Mouse (Mus musculus): Measurements from ENCODE around the gene Armh1.
A peak's percentile ranks its signal among the peaks of the same experiment; 100 is the strongest.

Armh1 gene

GRCm38 (mm10) chr4:117267831-117268437, 16.0 kb upstream of the Armh1 start:
- DNase-seq (ENCODE audit: low spot score in 2 of 2) = no peak

GRCm38 (mm10) chr4:117267284-117267683, 15.4 kb upstream of the Armh1 start:
- peak; percentile 67 to 70 for DNase-seq (ENCODE audit: low spot score in 2 of 2)

DNA sequence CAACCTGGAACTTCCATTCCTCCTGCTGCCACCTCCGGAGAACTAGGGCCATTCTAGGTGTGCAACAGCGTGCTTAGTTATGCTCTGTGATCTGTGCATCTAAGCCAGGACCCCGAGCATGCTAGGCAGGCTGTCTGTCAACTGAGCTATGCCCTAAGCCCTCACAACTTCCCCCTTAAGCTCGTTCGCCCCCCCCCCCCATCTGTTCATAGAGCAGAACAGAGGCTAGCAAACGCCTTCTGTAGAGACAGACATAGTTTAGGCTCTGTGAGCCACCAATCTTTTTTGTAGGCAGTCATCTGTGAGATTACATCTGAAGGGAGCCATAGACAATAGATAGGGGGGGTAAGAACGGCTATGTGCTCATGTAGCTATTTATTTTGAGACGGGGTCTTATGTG, 11.1 kb upstream of the Armh1 start:
- DNase-seq (ENCODE audit: low spot score in 2 of 2) = no peak

DNA sequence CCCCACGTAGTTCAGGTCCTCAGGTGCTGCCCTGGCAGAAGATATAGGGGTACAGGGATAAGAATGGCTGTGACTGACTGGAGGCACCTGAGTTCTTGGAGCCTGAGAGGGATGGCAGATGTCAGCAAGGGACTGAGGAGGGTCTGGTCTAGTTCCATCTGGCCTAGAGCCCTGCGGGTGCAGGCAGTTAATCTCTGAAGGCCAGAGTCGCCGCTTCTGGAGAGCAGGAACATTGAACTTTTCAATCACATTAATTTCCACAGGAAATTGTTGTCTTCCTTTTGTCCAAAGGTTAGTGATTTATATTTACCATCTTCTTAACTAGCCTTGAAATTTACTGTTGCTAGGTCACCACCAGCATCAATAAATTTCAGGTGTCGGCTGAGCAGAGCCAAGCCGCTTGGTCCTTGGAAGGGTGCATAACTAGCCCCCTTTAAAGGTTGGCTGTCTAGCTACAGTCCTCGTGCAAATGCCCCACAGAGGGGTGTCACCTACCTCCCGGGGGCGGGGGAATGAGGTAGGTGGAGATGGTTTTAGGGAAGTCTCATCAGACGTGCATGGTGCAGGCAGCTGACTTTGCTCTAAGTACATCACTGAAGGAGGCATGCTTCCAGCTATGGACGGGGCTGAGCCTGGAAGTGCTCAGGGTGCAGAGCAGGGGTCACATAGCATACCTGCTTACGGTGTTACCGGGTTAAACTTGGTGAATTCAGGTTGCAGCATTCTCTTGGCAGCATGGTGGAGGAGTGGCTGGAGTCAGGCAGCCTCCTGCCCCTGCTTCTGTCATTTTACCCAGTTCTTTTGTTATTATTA, 10.4 kb upstream of the Armh1 start:
- no peak for DNase-seq (ENCODE audit: low spot score in 2 of 2)

DNA sequence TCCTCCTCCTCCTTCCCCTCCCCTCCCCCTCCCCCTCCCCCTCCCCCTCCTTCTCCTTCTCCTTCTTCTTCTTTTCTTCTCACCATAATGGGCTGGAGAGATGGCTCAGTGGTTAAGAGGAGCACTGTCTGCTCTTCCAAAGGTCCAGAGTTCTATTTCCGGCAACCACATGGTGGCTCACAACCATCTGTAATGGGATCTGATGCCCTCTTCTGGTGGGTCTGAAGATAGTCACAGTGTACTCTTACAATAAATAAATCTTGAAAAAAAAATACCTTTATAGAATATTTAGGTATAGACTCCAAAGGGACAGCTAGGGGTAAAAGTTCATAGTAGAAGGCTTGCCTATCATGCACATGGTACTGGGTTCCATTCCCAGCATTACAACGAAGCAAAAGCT, 9.3 kb upstream of the Armh1 start:
- no peak for DNase-seq (ENCODE audit: low spot score in 2 of 2)

DNA sequence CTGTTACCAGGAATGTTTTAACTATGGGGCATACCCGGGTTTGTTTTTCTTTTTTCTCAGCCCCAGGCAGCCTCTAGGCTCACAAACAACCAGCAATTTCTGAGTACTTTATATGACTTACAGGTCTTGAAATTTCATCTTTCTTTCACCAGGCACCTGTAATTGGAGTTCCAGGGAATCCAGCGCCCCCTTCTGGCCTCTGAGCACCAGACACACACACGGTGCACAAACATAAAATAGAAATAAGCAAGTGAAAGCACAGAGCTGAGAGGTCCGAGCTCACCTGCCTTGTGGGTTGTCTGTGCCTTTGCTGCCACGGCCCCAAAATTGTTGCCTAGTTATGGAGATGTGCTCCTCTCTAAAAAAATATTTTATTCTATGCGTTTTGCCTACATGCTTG, 8.0 kb upstream of the Armh1 start:
- peak in 1 of 2 experiments; percentile 12 for DNase-seq (ENCODE audit: low spot score in 2 of 2)

DNA sequence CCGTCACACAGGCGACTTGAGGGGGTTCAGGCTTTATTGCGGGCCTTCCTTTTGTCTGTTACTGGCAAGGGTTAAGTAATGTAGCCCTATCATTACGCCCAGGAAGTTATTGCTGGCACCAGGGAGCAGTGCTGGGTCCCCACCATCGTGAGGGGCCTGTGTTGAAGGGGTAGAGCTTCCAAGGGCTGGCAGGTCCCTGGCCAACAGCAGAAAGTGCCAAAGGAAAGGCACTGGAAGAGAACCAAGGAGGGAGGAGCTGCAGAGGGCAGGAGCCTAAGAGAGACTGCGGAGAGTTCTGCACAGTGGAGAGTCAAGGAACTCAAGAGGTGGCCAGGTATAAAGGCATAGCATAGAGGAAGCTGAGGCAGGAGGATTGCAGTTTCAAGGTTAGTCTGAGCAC, 2.7 kb upstream of the Armh1 start:
- no peak for DNase-seq (ENCODE audit: low spot score in 2 of 2)

GRCm38 (mm10) chr4:117254017-117254627, 2.2 kb upstream of the Armh1 start:
- DNase-seq (ENCODE audit: low spot score in 2 of 2) = no peak

GRCm38 (mm10) chr4:117253218-117254016, 1.5 kb upstream of the Armh1 start:
- DNase-seq (ENCODE audit: low spot score in 2 of 2) = no peak

DNA sequence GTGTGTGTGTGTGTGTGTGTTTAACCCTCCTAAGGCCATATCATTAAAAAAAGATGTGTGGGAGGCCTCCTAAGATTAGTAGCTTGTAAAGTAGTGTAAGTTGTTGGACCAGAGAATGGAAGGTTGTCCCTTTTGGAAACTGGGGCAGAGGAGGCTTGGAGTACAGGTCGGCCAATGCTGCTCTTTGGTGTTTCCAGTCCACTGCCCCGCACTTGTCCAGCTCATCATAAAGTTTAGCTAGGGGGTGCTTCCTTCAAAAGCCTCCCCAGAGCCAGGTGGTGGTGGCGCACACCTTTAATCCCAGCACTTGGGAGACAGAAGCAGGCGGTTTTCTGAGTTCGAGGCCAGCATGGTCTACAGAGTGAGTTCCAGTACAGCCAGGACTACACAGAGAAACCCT, 830 bp upstream of the Armh1 start:
- DNase-seq (ENCODE audit: low spot score in 2 of 2) = no peak

- no peak for DNase-seq (ENCODE audit: low spot score in 2 of 2)
Measured at GRCm38 (mm10) chr4:117252351-117252750, 426 bp upstream of the Armh1 start.

- no peak for DNase-seq (ENCODE audit: low spot score in 2 of 2)
Measured at GRCm38 (mm10) chr4:117250982-117251381, 943 bp downstream of the Armh1 start.

DNA sequence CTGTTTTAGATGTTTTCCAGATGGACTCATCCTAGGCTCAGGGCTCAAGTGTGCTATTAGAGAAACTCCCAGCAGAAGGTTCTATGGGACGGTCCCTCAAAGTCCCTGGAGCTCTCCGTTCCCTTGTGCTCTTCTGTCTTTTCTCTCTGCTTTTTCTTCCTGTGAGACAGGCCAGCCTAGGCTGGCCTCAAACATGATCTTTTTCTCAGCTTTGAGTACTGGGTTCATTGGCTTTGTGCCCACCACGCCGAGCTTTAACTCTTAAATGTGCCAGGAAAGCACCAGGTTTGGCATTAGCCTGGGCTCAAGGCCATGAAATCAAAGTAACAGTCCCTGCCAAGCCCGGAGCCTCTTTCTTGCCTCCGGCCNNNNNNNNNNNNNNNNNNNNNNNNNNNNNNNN, 11.1 kb downstream of the Armh1 start:
- DNase-seq (ENCODE audit: low spot score in 2 of 2) = no peak

DNA sequence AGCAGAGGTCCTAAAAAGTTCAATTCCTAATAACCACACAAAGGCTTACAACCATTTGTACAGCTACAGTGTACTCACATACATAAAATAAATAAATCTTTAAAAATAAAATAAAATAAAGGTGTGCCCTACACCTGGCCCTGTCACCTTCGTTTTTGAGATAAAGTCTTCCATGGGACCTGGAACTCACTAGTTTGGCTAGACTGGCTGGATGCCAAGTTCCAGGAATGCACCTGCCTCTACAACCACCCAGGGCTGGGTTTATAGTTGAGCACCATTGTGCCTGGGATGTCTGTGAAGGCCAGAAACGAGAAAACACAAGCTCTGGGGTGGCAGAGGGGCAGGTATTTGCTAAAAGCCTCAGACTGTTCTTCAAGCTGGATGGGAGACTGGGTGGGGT, 12.8 kb downstream of the Armh1 start:
- DNase-seq (ENCODE audit: low spot score in 2 of 2) = no peak

DNA sequence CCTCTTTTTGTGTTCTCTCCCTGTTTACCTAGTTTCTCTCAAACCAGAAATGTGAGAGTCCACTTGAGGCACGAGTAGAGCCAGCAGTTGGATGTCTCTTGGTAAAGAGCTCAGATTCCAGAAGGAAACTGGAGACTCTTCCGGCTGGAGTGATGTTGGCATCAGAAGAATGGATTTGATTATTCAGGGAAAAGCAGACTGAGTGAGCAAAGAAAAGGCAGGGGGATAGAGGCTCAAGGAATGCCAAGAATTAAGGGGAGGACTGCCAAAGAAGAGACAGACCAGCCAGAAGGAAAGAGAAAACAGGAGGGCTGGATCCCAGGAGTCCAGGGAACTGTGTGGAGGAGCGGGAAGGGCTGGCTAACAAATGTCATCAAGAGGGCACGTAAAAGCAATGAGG, 16.1 kb downstream of the Armh1 start:
- no peak for DNase-seq (ENCODE audit: low spot score in 2 of 2)

DNA sequence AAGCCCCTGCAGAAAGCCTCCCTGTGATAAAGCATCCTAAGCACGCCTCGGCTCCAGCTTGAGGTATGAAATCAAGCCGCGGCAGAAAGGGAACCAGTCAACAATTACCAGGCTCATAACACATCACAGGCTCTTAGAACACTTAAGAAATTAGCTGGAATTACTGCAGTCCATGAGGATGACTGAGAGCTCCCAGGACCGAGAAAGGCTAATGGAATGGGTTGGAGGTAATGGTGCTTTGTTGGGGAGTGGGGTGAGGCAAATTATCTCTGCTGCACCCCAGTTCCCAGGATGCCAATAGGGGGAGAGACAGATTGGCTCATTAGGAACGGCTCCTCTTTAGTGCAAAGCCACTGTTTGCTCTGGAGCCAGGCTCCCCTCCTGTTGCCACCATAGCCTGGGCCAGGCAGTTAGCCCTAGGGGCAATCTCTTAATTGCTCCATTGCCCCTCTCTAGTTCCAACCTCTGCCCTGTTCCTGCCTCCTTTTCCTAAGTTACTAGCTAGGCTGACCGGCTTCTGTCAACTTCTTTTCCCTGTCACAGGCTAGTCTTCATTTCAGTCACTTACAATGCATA, 17.7 kb downstream of the Armh1 start:
- no peak for DNase-seq (ENCODE audit: low spot score in 2 of 2)

DNA sequence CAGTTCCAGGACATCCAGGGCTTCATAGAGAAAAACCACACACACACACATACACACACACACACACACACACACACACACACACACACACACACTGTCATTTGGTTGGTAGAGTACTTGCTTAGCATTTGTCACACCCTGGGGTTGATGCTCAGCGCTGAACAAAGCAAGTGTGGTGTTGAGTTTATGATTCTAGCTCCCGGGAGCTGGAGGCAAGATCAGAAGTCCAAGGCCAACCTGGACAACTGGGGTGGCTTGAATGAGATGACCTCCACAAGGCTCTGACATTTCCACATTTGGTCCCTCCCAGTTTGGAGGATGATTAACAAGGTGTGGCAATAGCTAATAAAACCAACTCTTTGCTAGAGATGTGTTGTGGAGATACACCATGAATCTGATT, 20.7 kb downstream of the Armh1 start:
- DNase-seq (ENCODE audit: low spot score in 2 of 2) = no peak

GRCm38 (mm10) chr4:117230331-117230730, 21.6 kb downstream of the Armh1 start:
- DNase-seq (ENCODE audit: low spot score in 2 of 2) = no peak

DNA sequence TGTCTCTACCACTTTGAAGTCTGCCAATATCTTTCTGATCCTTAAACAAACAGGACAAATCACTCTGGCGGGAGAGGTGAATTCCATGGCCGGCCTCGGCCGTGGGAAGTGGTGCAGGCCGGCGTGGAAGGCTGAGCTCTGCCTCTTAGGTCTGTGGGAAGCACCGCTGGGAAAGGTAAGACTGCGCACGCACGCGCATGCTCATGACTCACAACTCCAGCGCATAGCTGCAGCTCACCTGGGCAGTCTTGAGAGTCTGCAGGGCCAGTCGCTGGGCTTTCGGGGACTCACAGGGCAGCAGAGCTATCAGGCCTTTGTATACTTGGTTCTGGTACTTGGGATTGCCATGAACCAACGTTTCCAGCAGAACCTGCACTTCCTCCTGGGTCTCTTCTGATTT, 22.3 kb downstream of the Armh1 start:
- no peak for DNase-seq (ENCODE audit: low spot score in 2 of 2)

DNA sequence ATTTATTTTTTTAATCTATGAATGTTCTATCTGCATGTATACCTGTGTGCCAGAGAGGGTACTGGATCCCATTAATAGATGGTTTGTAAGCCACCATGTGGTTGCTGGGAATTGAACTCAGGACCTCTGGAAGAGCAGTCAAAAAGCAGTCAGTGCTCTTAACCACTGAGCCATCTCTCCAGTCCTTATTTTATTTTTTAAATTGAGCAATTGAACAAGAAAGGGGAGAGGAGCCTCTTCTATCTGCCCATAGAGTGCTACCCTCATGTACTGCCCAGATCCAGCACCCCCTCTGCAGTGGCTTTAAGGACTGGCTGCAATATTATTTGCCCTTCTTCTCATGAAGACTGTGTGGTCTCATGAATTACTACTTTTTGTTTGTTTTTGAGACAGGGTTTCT, 26.7 kb downstream of the Armh1 start:
- DNase-seq (ENCODE audit: low spot score in 2 of 2) = no peak

- DNase-seq (ENCODE audit: low spot score in 2 of 2) = no peak
Measured at GRCm38 (mm10) chr4:117224122-117224521, 27.8 kb downstream of the Armh1 start.

DNA sequence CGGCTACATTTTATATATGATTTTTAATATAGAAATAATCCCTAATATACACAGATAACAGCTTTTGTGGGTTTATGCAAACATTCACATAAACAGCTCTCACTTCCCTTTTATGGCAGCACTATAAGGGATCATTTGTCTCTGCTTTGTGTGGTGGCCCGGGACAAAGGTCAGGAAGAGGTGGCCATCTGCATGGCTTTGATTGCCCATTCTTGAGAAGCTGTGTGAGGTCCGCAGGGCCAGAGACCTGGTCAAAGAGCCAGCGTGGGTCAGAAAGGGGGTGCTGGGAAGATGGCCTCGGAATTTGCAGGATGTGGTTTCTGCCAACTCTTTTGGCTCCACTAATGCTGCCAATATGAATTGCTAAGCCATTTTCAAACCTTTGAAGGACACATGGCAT, 28.9 kb downstream of the Armh1 start:
- DNase-seq (ENCODE audit: low spot score in 2 of 2) = no peak
